Comparison of ENCODE assay signal across 8 mouse cellular contexts in genomic region chr17:13683027-13683410, GRCm38 (mm10).
DNase-seq lines count a peak whose midpoint lies in the region; ATAC-seq and TF ChIP-seq lines count a peak whose summit lies in the region.

No protein-coding gene starts in this region.

- TF ChIP-seq POLR2A in bone marrow macrophage, adult 2 months (IDR thresholded peaks at IDR 0.05; ENCODE audit: borderline replicate concordance, low read depth, low read length) = no peak

- no peaks in the 10 kb centered on the region for H3K36me3 ChIP-seq in kidney, embryonic 16.5 days (ENCODE audit: insufficient read depth, low read length)
- H3K36me3 ChIP-seq in hindbrain, embryonic 14.5 days (replicated peaks; ENCODE audit: control insufficient read depth, insufficient read depth) = no peaks in the 10 kb centered on the region
- H3K36me3 ChIP-seq in midbrain, embryonic 16.5 days (ENCODE audit: control insufficient read depth, insufficient read depth, low read length) = no peaks in the 10 kb centered on the region

- intact Hi-C loops in left cerebral cortex, postnatal 36 days (cut with DNase I) = loop anchor here (5.0 kb wide), 2 partner anchors 74 to 149 kb away; no protein-coding TSS in a partner anchor

- WGBS in kidney, embryonic 16.5 days = 33% methylated on average over 4 of the region's 4 CpGs
- WGBS in hindbrain, embryonic 14.5 days = 8% methylated on average over 4 of the region's 4 CpGs
- WGBS in midbrain, embryonic 16.5 days = 16% methylated on average over 4 of the region's 4 CpGs

- peak overlapping the region; percentile 34 for H3K4me2 ChIP-seq in kidney, embryonic 16.5 days (replicated peaks; ENCODE audit: low read depth, low read length)
- H3K4me2 ChIP-seq in hindbrain, embryonic 14.5 days (replicated peaks) = peak overlapping the region; percentile 29
- H3K4me2 ChIP-seq in midbrain, embryonic 16.5 days (ENCODE audit: low read length) = peak overlapping the region; percentile 11; the same call in 1 of the 2 replicates

- H3K9ac ChIP-seq in kidney, embryonic 16.5 days (replicated peaks; ENCODE audit: low read length) = peak overlapping the region; percentile 50
- H3K9ac ChIP-seq in hindbrain, embryonic 14.5 days = 0 out of 2 replicates have a peak overlapping the region, but pooled peaks have one; percentile 31
- H3K9ac ChIP-seq in midbrain, embryonic 16.5 days (ENCODE audit: low read depth, low read length) = no peak overlapping the region; the same call in 1 of the 2 replicates

- no peak for ATAC-seq in kidney, embryonic 16.5 days (ENCODE audit: low FRiP score, low TSS enrichment)
- no peak for ATAC-seq in hindbrain, embryonic 14.5 days (ENCODE audit: low FRiP score)
- no peak for ATAC-seq in midbrain, embryonic 16.5 days

- peaks cover 6% of the 10 kb centered on the region; the same call in 1 of the 2 replicates for H3K4me1 ChIP-seq in kidney, embryonic 16.5 days (ENCODE audit: insufficient read depth, low read length)
- peaks cover 45% of the 10 kb centered on the region for H3K4me1 ChIP-seq in bone marrow macrophage, adult 2 months (ENCODE audit: control insufficient read depth, insufficient read depth, low read length)
- 0 out of 2 replicates have a peak, but pooled peaks cover 9% of the 10 kb centered on the region for H3K4me1 ChIP-seq in hindbrain, embryonic 14.5 days (replicated peaks; ENCODE audit: control insufficient read depth, insufficient read depth, low read length)
- H3K4me1 ChIP-seq in midbrain, embryonic 16.5 days (ENCODE audit: control insufficient read depth, insufficient read depth, low read length) = peaks cover 8% of the 10 kb centered on the region

- peak overlapping the region; percentile 86 for H3K27ac ChIP-seq in kidney, embryonic 16.5 days (ENCODE audit: low read length)
- H3K27ac ChIP-seq in bone marrow macrophage, adult 2 months (ENCODE audit: insufficient read depth, low read depth, low read length) = peak overlapping the region; percentile 94
- H3K27ac ChIP-seq in hindbrain, embryonic 14.5 days = peak overlapping the region; percentile 62
- peak overlapping the region; percentile 44 for H3K27ac ChIP-seq in midbrain, embryonic 16.5 days (ENCODE audit: low read length)

- H3K27me3 ChIP-seq in kidney, embryonic 16.5 days (ENCODE audit: insufficient read depth, low read length) = no peaks in the 10 kb centered on the region
- H3K27me3 ChIP-seq in hindbrain, embryonic 14.5 days (ENCODE audit: control insufficient read depth, insufficient read depth, low read length) = no peaks in the 10 kb centered on the region
- H3K27me3 ChIP-seq in midbrain, embryonic 16.5 days (ENCODE audit: control insufficient read depth, insufficient read depth, low read depth, low read length) = no peaks in the 10 kb centered on the region

- no peak for TF ChIP-seq CTCF in bone marrow macrophage, adult 2 months (IDR thresholded peaks at IDR 0.05; ENCODE audit: low read depth, low read length)

- H3K4me3 ChIP-seq in kidney, embryonic 16.5 days (ENCODE audit: low read length) = peak overlapping the region; percentile 34
- H3K4me3 ChIP-seq in bone marrow macrophage, adult 2 months (ENCODE audit: insufficient read depth, low read length) = peak overlapping the region; percentile 64
- H3K4me3 ChIP-seq in hindbrain, embryonic 14.5 days (replicated peaks; ENCODE audit: low read length) = peak overlapping the region; percentile 21
- H3K4me3 ChIP-seq in midbrain, embryonic 16.5 days (ENCODE audit: low read depth, low read length) = peak overlapping the region; percentile 12; the same call in 1 of the 2 replicates

- H3K9me3 ChIP-seq in kidney, embryonic 16.5 days (ENCODE audit: low read length) = no peaks in the 10 kb centered on the region
- no peaks in the 10 kb centered on the region for H3K9me3 ChIP-seq in hindbrain, embryonic 14.5 days (ENCODE audit: control insufficient read depth, low read length)
- no peaks in the 10 kb centered on the region for H3K9me3 ChIP-seq in midbrain, embryonic 16.5 days (replicated peaks; ENCODE audit: control insufficient read depth, low read length, poor library complexity, severe bottlenecking)

- DNase-seq in kidney, adult 11 months = no peak
- DNase-seq in hindbrain, embryonic 14.5 days (ENCODE audit: low spot score) = no peak
- no peak for DNase-seq in left cerebral cortex, postnatal 36 days (ENCODE audit: low spot score in 2 of 2)
- DNase-seq in cerebellum, postnatal 10 days = no peak
- no peak for DNase-seq in kidney, postnatal 4 days

Comparison
In these comparisons a context has a peak if more than half of its experiments do, and no peak if none do; other contexts are left out.
1. H3K27ac ChIP-seq: peak in every context shown above with its lines; median percentile 94 in bone marrow macrophage, adult 2 months; 86 in kidney, embryonic 16.5 days; 62 in hindbrain, embryonic 14.5 days; 44 in midbrain, embryonic 16.5 days.
2. H3K4me3 ChIP-seq: peak in every context shown above with its lines; median percentile 64 in bone marrow macrophage, adult 2 months; 34 in kidney, embryonic 16.5 days; 21 in hindbrain, embryonic 14.5 days; 12 in midbrain, embryonic 16.5 days.